Mouse (Mus musculus) kidney, adult 2 months (tissue): ENCODE results near the gene Ric8b.

Experiments
- CTCF ChIP-seq: fragments of 200-500 bp; conservative IDR thresholded peaks from 2 replicates; pipeline ENCODE4 v1.5.1; 2011; ENCODE audit warnings: low read depth, mild to moderate bottlenecking, control low read depth, low read length, moderate library complexity, mixed read lengths; ENCODE audit not compliant: insufficient read depth, insufficient read length
- POLR2A ChIP-seq: fragments of 200-500 bp; IDR thresholded peaks from one replicate; pipeline ENCODE4 v1.6.1; 2011; ENCODE audit warnings: low read depth, low read length, control low read depth

DNA sequence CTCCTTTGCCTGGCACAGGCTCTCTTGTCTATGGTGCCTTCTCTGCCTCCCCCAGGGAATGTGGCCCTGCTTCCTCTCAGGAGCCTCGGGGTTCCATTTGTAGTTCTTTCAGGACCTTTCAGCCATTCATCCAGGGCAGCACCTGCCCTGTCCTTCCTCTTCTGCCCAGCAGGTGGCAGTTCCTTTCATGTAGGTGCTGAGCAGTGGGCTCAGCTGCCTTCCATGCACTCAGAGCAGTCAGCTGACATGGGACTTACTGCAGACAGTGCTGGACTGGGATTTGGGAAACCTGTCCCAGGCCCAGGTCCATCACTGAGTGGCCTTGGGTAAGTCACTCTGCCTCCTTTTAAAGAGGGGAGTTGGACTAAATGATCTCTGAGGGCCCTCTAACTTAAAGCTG lies 96.0 kb downstream of the Ric8b start:
- peak; percentile 77 for TF ChIP-seq CTCF
- no peak for TF ChIP-seq POLR2A
